In the genomic region with DNA sequence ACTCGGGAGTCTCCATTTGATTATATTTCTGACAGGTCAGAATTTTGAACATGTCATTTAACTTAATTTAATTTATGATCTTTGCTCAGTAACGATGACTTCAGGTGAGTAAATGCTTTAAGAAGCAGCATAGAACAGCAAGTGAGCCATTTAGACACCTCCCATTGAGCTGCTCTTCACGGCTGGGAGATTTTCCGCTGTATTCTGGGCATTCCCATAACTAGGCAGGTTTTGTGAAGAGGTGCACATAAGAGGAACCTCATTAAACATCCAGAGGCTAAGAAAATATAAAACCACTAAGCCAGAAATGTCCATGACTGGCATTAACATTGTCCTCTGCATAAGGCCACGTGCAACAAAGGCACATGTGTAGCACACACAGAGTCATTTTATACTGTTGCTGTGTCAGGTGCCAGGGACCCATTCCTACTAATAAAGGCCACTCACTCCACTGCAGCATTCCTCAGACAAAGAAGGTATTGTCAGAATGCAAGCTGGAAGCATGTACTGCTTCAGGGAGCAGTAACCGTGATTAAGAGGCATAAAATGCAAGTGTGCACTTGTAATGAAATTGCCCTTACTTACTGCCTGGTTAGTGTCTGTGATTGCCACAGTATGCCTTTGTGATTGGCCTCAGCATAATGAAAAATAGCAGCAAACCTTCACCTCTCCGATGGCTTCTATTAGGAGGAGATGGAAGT, we compare ENCODE assay signal across 11 mouse cellular contexts.
A peak's percentile ranks its signal among the peaks of the same experiment; 100 is the strongest.
DNase-seq lines count a peak whose midpoint lies in the region; ATAC-seq and TF ChIP-seq lines count a peak whose summit lies in the region.
"Had no signal": no experiment of that assay in that cellular context is flagged by ENCODE, and none has a peak within 500 bp of the region (broad histone marks: within the 10 kb centered on the region; RNA-seq: fewer than 3 reads in every experiment).

No protein-coding gene starts in this region.

- H3K4me1 ChIP-seq in forebrain, embryonic 14.5 days (ENCODE audit: control insufficient read depth, insufficient read depth, low read length): peaks cover 10% of the 10 kb centered on the region
- H3K4me1 ChIP-seq in kidney, adult 2 months (ENCODE audit: control insufficient read depth, insufficient read depth, low read length): peaks cover 5% of the 10 kb centered on the region; the same call in 1 of the 2 replicates
- H3K4me1 ChIP-seq in midbrain, embryonic 12.5 days: peaks cover 16% of the 10 kb centered on the region

- no peak for TF ChIP-seq CTCF in brain, embryonic 14.5 days (IDR thresholded peaks at IDR 0.05; ENCODE audit: borderline replicate concordance, extremely low read depth, insufficient read depth, insufficient read length)
- no peak for TF ChIP-seq CTCF in kidney, adult 2 months (conservative IDR thresholded peaks at IDR 0.05; ENCODE audit: insufficient read depth, insufficient read length, low read depth, low read length)

- peak; percentile 92 for ATAC-seq in forebrain, embryonic 14.5 days
- peak; percentile 91 for ATAC-seq in midbrain, embryonic 12.5 days (ENCODE audit: low FRiP score, low read depth)
- no peak for ATAC-seq in frontal cortex, adult (ENCODE audit: low TSS enrichment)
- ATAC-seq: CD4-positive, CD25-positive, alpha-beta regulatory T cell, adult 4 months had no signal

- no peaks in the 10 kb centered on the region for H3K27me3 ChIP-seq in forebrain, embryonic 14.5 days (replicated peaks; ENCODE audit: control insufficient read depth, insufficient read depth, low read length)
- H3K27me3 ChIP-seq in kidney, adult 2 months (replicated peaks; ENCODE audit: control insufficient read depth, insufficient read depth, low read length): no peaks in the 10 kb centered on the region
- no peaks in the 10 kb centered on the region for H3K27me3 ChIP-seq in midbrain, embryonic 12.5 days

- TF ChIP-seq POLR2A in brain, embryonic 14.5 days (IDR thresholded peaks at IDR 0.05; ENCODE audit: borderline replicate concordance, extremely low read depth, insufficient read depth, insufficient read length, poor library complexity, severe bottlenecking): no peak
- no peak for TF ChIP-seq POLR2A in kidney, adult 2 months (IDR thresholded peaks at IDR 0.05; ENCODE audit: low read depth, low read length)

- H3K27ac ChIP-seq in forebrain, embryonic 14.5 days (ENCODE audit: low read depth, low read length): peak overlapping the region; percentile 63
- peak overlapping the region; percentile 67 for H3K27ac ChIP-seq in kidney, adult 2 months (ENCODE audit: insufficient read depth, low read depth, low read length)
- H3K27ac ChIP-seq in midbrain, embryonic 12.5 days (replicated peaks): peak overlapping the region; percentile 61

- H3K9ac ChIP-seq in forebrain, embryonic 14.5 days (ENCODE audit: low read length): peak overlapping the region; percentile 33; the same call in 1 of the 2 replicates
- H3K9ac ChIP-seq in midbrain, embryonic 12.5 days (replicated peaks): no peak overlapping the region

- WGBS in forebrain, embryonic 14.5 days: 7% methylated on average over 7 of the region's 7 CpGs
- WGBS in kidney, adult 2 months: 29% methylated on average over 7 of the region's 7 CpGs
- WGBS in midbrain, embryonic 12.5 days: 36% methylated on average over 7 of the region's 7 CpGs

- no peak overlapping the region for H3K4me3 ChIP-seq in forebrain, embryonic 14.5 days (ENCODE audit: low read depth, low read length)
- H3K4me3 ChIP-seq in kidney, adult 2 months (ENCODE audit: insufficient read depth, low read depth, low read length): no peak overlapping the region
- no peak overlapping the region for H3K4me3 ChIP-seq in midbrain, embryonic 12.5 days

- no peak overlapping the region; the same call in 1 of the 2 replicates for H3K4me2 ChIP-seq in forebrain, embryonic 14.5 days (ENCODE audit: low read length)
- H3K4me2 ChIP-seq in midbrain, embryonic 12.5 days (replicated peaks): no peak overlapping the region

- no peaks in the 10 kb centered on the region for H3K36me3 ChIP-seq in forebrain, embryonic 14.5 days (ENCODE audit: control insufficient read depth, insufficient read depth, low read length)
- H3K36me3 ChIP-seq in kidney, adult 2 months (ENCODE audit: control insufficient read depth, insufficient read depth, low read length): no peaks in the 10 kb centered on the region
- no peaks in the 10 kb centered on the region for H3K36me3 ChIP-seq in midbrain, embryonic 12.5 days

- H3K9me3 ChIP-seq in forebrain, embryonic 14.5 days (replicated peaks; ENCODE audit: control insufficient read depth, low read length): no peaks in the 10 kb centered on the region
- H3K9me3 ChIP-seq in midbrain, embryonic 12.5 days: no peaks in the 10 kb centered on the region

- peak; percentile 90 for DNase-seq in brain, embryonic 14.5 days (ENCODE audit: low read depth)
- DNase-seq in forebrain, embryonic 14.5 days (ENCODE audit: low spot score): peak; percentile 77
- peak; percentile 60 for DNase-seq in kidney, adult 2 months
- DNase-seq in lung, postnatal 4 days: no peak
- DNase-seq in heart, postnatal 4 days: no peak
- DNase-seq in liver: no peak
- DNase-seq: heart, postnatal 10 days; lung, postnatal 14 days had no signal

Comparison
In these comparisons a context has a peak if more than half of its experiments do, and no peak if none do; other contexts are left out.
1. DNase-seq: peak in brain, embryonic 14.5 days (single experiment), forebrain, embryonic 14.5 days (single experiment) and kidney, adult 2 months (single experiment); none in lung, postnatal 4 days (0 of 2), heart, postnatal 4 days (single experiment) and liver (single experiment).
2. Peak in every context shown above with its lines, with median percentiles within 50 percentile points of each other: H3K27ac ChIP-seq.